Mouse (Mus musculus): ENCODE measurements around the gene Il6st.
A peak's percentile ranks its signal among the peaks of the same experiment; 100 is the strongest.
"Not testable (repeated sequence)": the region's sequence is repeated elsewhere in the genome, so short reads cannot be mapped to it uniquely, and the experiment has no call there.

Gene Il6st

GRCm38 (mm10) chr13:112463868-112464625 is at the start of gene Il6st:
Gene Il6st, plus strand, starts transcription at chr13:112464070.
- peak; percentile 99 for DNase-seq (ENCODE audit: low spot score)

GRCm38 (mm10) chr13:112415896-112416295 is 48.0 kb upstream of the Il6st start:
- no peak for DNase-seq (ENCODE audit: low spot score)

GRCm38 (mm10) chr13:112416410-112417162 is 47.3 kb upstream of the Il6st start:
- DNase-seq (ENCODE audit: low spot score) = no peak

GRCm38 (mm10) chr13:112417163-112417523 is 46.7 kb upstream of the Il6st start:
- no peak for DNase-seq (ENCODE audit: low spot score)

GRCm38 (mm10) chr13:112417861-112418423 is 45.9 kb upstream of the Il6st start:
- DNase-seq (ENCODE audit: low spot score) = no peak

- DNase-seq (ENCODE audit: low spot score) = no peak
Measured at GRCm38 (mm10) chr13:112418595-112418994, 45.3 kb upstream of the Il6st start.

GRCm38 (mm10) chr13:112424212-112424611 is 39.7 kb upstream of the Il6st start:
- no peak for DNase-seq (ENCODE audit: low spot score)

- DNase-seq (ENCODE audit: low spot score) = no peak
Measured at GRCm38 (mm10) chr13:112424635-112425034, 39.2 kb upstream of the Il6st start.

GRCm38 (mm10) chr13:112425181-112425654 is 38.7 kb upstream of the Il6st start:
- DNase-seq (ENCODE audit: low spot score) = no peak

- no peak for DNase-seq (ENCODE audit: low spot score)
Measured at GRCm38 (mm10) chr13:112426265-112427135, 37.4 kb upstream of the Il6st start.

GRCm38 (mm10) chr13:112427136-112427470 is 36.8 kb upstream of the Il6st start:
- DNase-seq (ENCODE audit: low spot score) = not testable (repeated sequence)

GRCm38 (mm10) chr13:112427521-112427920 is 36.3 kb upstream of the Il6st start:
- DNase-seq (ENCODE audit: low spot score) = no peak

GRCm38 (mm10) chr13:112433271-112433670 is 30.6 kb upstream of the Il6st start:
- no peak for DNase-seq (ENCODE audit: low spot score)

GRCm38 (mm10) chr13:112435241-112436075 is 28.4 kb upstream of the Il6st start:
- DNase-seq (ENCODE audit: low spot score) = peak; percentile 38

- no peak for DNase-seq (ENCODE audit: low spot score)
Measured at GRCm38 (mm10) chr13:112436288-112436687, 27.6 kb upstream of the Il6st start.

GRCm38 (mm10) chr13:112438001-112438868 is 25.6 kb upstream of the Il6st start:
- DNase-seq (ENCODE audit: low spot score) = no peak

- peak; percentile 14 for DNase-seq (ENCODE audit: low spot score)
Measured at GRCm38 (mm10) chr13:112439105-112439818, 24.6 kb upstream of the Il6st start.

- peak; percentile 50 for DNase-seq (ENCODE audit: low spot score)
Measured at GRCm38 (mm10) chr13:112439917-112440361, 23.9 kb upstream of the Il6st start.

- DNase-seq (ENCODE audit: low spot score) = no peak
Measured at GRCm38 (mm10) chr13:112440668-112441067, 23.2 kb upstream of the Il6st start.

All from urinary bladder, postnatal 14 days (tissue).